Mouse (Mus musculus) brain, embryonic 18.5 days (tissue): Measurements from ENCODE around the gene Gm20388.

ENCODE experiments used
- DNase-seq: peaks from one replicate; pipeline ENCODE4 v3.0.0-alpha.2; 2012; ENCODE audit warnings: low read depth, low spot score

Gm20388 gene

DNA sequence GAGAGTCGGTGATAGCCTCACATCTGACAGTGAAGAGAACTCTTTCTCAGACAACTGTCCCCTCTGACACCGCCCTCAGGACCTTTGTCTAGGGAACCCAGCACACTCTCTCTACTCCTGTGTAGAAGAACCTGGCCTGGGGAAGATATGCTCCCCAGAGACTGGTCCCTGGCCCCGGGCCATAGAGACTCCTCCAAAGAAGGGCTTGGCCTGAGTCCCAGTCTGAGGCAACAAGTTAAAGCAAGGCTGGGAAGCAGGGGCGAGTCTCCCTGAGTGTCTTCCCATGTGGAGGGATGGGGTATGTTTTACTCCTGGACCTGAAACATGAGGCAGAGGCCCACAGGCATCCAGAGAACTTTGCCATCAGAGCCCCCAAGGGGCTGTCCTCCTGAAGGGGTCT, 2935.0 kb downstream of the Gm20388 start:
- no peak for DNase-seq

GRCm38 (mm10) chr8:122847829-122848561, 2937.4 kb downstream of the Gm20388 start, which contains the start of gene Cdh15:
Gene Cdh15 (plus strand): TSS chr8:122847966.
- DNase-seq = no peak

DNA sequence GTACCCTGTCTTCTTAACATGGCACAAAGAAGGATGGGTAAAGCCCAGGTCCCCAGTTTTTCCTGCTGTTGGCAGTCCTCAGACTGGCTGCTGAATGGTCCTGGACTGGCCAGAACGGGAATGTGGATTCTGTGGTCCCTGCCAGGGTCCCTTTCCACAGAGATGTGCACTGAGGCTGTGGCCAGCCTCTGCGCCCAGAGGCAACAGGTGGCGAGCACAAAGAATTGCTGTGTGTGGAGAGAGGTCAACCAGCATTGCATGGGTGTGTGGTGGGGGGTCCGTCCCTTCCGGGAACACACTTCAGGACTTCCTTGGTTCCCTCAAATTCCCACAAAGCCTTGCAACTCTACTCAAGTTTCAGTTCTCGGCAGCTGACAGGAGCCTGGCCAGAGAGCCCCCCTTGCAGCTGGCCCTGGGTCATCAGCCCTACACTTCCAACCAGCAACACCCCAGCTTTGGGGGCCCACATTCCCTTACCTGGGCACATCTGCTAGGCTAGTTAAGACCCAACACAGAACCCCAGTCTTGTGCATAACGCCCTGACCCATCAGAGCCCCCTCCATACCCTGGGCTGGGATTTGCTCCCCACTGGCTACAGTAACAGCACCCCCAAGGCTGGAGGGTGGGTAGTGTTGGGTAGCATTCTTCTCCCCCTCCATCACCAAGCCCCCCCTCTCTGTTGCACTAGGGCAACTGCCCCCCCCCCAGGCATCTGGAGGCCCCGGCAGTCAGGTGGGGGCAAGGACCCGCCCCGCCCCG, 2938.7 kb downstream of the Gm20388 start:
- no peak for DNase-seq

DNA sequence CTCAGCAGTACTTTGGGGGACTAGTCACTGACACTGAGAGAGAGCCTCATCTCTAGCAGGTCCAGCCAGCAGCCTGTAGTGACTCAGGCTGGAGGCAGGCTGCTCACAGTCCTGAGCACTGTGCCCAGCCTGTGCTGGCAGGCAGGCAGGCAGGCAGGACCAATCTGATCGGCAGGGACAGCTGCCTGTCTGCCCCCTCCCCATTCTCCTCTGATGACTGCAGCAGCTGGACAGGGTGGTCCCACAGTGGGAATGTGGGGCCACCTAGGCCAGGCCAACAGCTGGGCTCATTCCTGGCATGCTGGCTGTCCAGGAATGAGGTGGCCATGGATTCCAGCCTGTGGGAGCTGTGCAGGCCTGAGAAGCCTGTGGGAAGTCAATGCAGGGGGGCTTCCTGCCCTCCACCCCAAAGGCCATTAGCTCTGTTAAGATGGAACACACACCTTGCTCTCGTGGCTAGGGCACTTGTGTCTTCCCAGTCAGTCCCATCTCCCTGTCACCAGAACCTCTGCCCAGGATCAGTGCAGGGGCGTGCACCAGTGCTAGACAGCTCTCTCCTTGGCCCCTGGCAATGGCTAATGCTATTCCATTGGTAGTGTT, 2940.1 kb downstream of the Gm20388 start:
- DNase-seq = no peak

GRCm38 (mm10) chr8:122851692-122852545, 2941.3 kb downstream of the Gm20388 start:
- no peak for DNase-seq

DNA sequence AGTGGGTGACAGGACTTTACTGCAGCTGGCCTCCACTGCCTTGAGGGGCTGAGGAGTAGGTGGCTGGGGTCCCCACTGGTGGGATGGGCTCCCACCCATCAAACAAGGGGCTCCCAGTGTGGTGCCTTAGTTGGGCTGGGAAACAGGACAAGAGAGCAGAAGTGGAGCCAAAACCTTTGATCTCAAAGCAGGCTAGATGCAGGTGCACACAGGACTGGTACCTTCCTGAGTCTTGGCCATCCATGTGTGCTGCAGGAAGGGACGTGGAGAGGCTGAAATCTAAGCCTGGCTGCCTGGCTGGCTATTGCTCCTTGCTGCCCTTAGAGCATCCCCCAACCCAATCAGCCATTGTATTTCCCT, 2941.9 kb downstream of the Gm20388 start:
- DNase-seq = no peak

DNA sequence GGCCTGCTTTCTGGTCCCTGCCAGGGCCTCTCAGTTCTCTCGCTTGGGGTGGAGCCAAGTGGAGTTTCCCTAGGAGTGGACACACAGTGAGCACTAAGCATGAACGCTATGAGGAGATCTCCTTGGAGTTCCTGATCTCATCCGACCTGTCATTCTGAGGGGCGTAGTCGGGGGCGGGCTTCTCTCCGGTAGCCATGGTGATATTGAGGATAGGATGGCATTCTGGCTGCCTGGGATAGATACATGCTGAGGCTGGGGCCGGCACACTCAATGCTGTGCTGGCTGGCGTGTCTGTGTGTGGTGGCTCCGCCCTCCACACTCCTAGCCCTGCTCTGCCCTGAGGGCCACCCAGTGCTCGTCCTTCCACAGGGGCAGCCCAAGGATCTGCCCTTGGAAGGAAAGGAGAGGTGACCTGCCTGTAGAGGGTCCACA, 2942.7 kb downstream of the Gm20388 start:
- DNase-seq = no peak

GRCm38 (mm10) chr8:122854388-122854787, 2943.7 kb downstream of the Gm20388 start:
- no peak for DNase-seq

- no peak for DNase-seq
Measured at GRCm38 (mm10) chr8:122855123-122855522, 2944.5 kb downstream of the Gm20388 start.

GRCm38 (mm10) chr8:122856288-122856687, 2945.6 kb downstream of the Gm20388 start:
- no peak for DNase-seq

- no peak for DNase-seq
Measured at GRCm38 (mm10) chr8:122859843-122860242, 2949.2 kb downstream of the Gm20388 start.

DNA sequence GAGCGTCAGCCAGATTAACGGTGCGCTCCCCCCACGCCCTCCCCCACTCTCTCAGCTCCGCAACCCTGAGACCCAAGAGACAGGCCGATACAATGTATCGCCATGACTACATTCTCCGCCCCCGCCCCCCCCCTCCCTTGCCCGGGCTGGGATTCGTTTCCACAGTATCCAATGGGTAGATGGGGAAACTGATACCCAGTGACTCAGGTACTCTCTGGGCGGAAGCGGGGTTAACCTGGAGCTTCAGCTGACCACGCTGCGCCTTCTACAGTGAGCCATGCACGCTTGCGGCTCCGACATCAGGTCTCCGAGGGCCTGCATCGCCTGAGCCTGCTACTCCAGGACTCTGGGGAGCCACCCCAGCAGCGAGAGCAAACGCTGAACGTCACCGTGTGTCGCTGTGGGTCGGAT, 2954.1 kb downstream of the Gm20388 start:
- DNase-seq = no peak

DNA sequence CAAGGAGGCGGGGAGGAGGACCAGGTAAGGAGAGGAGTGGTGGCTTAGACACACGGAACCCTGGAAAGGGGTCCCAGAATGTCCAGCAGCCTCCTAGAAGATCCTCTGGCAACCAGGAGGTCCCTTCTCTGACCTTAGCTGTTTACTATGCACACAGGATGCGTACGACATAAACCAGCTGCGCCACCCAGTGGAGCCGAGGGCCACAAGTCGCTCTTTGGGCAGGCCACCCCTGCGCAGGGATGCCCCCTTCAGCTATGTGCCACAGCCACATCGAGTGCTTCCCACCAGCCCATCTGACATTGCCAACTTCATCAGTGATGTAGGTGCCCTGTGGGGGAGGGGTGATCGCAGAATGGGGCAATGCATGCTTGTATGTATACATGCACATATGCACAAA, 2954.8 kb downstream of the Gm20388 start:
- no peak for DNase-seq

GRCm38 (mm10) chr8:122866231-122866630, 2955.6 kb downstream of the Gm20388 start:
- no peak for DNase-seq

GRCm38 (mm10) chr8:122867982-122868381, 2957.3 kb downstream of the Gm20388 start:
- DNase-seq = no peak

GRCm38 (mm10) chr8:122870377-122870863, 2959.8 kb downstream of the Gm20388 start:
- DNase-seq = no peak

GRCm38 (mm10) chr8:122871663-122872062, 2961.0 kb downstream of the Gm20388 start:
- no peak for DNase-seq

- DNase-seq = no peak
Measured at GRCm38 (mm10) chr8:122873171-122873570, 2962.5 kb downstream of the Gm20388 start.

DNA sequence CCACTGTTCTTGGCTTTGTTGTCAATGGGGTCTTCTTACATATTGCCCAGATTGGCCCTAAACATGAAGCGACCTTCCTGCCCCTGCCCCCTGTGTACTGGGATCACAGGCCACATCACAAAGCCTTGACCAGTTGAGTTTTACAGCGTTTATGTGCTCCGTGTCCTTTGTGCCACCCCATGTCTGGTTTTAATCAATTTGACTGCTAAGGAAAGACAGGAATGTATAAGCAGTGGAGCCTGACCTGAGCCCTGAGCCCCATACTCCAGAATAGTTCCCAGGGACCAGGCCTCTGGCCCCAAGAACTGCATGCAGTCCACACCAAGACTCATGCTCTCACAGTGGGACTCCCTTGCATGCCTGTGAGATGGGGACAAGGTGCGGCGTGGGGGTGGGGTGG, 2964.5 kb downstream of the Gm20388 start:
- DNase-seq = no peak

DNA sequence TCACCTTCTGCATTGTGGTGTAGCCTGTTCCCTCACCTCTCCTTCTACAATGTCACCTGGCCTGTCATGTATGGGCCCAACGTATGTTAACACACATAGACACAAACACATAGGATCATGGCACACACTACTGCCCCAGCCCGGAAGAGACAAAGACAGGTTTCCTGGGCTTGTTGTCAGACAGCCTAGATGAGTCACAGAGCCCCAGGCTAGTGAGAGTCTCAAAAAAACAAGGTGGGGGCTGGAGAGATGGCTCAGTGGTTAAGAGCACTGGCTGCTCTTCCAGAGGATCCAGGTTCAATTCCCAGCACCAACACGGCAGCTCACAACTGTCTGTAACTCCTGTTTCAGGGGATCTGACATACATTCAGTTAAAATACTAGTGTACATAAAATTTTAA, 2967.6 kb downstream of the Gm20388 start:
- DNase-seq = no peak

GRCm38 (mm10) chr8:122880302-122880701, 2969.7 kb downstream of the Gm20388 start:
- DNase-seq = no peak

GRCm38 (mm10) chr8:122883671-122884070, 2973.0 kb downstream of the Gm20388 start:
- DNase-seq = no peak
